Mouse (Mus musculus) ovary, adult 18-20 months (tissue): Measurements from ENCODE around the gene Luc7l2.
"Not testable (repeated sequence)": the region's sequence is repeated elsewhere in the genome, so short reads cannot be mapped to it uniquely, and the experiment has no call there.

Source experiments
- DNase-seq: peaks from one replicate; pipeline ENCODE4 v3.0.0; 2022; ENCODE audit warnings: low spot score, mixed read lengths

Luc7l2 gene

GRCm38 (mm10) chr6:38551062-38551988 is at the start of gene Luc7l2:
Gene Luc7l2, plus strand, starts transcription at chr6:38551334.
- DNase-seq, result peak; percentile 97

- no peak for DNase-seq
Observed at GRCm38 (mm10) chr6:38512096-38512495, 39.0 kb upstream of the Luc7l2 start.

- no peak for DNase-seq
Observed at GRCm38 (mm10) chr6:38512830-38513229, 38.3 kb upstream of the Luc7l2 start.

- DNase-seq, result no peak
Observed at GRCm38 (mm10) chr6:38515201-38515600, 35.9 kb upstream of the Luc7l2 start.

- no peak for DNase-seq
Observed at GRCm38 (mm10) chr6:38523851-38524250, 27.3 kb upstream of the Luc7l2 start.

GRCm38 (mm10) chr6:38531211-38531820 is 19.8 kb upstream of the Luc7l2 start:
- no peak for DNase-seq

- no peak for DNase-seq
Observed at GRCm38 (mm10) chr6:38532500-38533420, 18.4 kb upstream of the Luc7l2 start.

GRCm38 (mm10) chr6:38533428-38534405 is 17.4 kb upstream of the Luc7l2 start, which contains the start of gene Fmc1:
Gene Fmc1, plus strand, starts transcription at chr6:38533502.
- peak; percentile 98 for DNase-seq

- DNase-seq, result peak; percentile 93
Observed at GRCm38 (mm10) chr6:38534640-38535365, 16.3 kb upstream of the Luc7l2 start.

- no peak for DNase-seq
Observed at GRCm38 (mm10) chr6:38535366-38535690, 15.8 kb upstream of the Luc7l2 start.

GRCm38 (mm10) chr6:38535788-38536187 is 15.3 kb upstream of the Luc7l2 start:
- no peak for DNase-seq

- DNase-seq, result not testable (repeated sequence)
Observed at GRCm38 (mm10) chr6:38544141-38544540, 7.0 kb upstream of the Luc7l2 start.

GRCm38 (mm10) chr6:38547005-38547404 is 4.1 kb upstream of the Luc7l2 start:
- not testable (repeated sequence) for DNase-seq

- DNase-seq, result no peak
Observed at GRCm38 (mm10) chr6:38547707-38548106, 3.4 kb upstream of the Luc7l2 start.

- not testable (repeated sequence) for DNase-seq
Observed at GRCm38 (mm10) chr6:38548595-38548994, 2.5 kb upstream of the Luc7l2 start.

- not testable (repeated sequence) for DNase-seq
Observed at GRCm38 (mm10) chr6:38549840-38550239, 1.3 kb upstream of the Luc7l2 start.

GRCm38 (mm10) chr6:38550250-38551061 is 678 bp upstream of the Luc7l2 start:
- peak; percentile 79 for DNase-seq

- DNase-seq, result peak; percentile 99
Observed at GRCm38 (mm10) chr6:38551989-38552635, 978 bp downstream of the Luc7l2 start.

- no peak for DNase-seq
Observed at GRCm38 (mm10) chr6:38552636-38553000, 1.5 kb downstream of the Luc7l2 start.
